Mouse (Mus musculus): Measurements from ENCODE around the gene Csrp3. TPM values are rescaled to one million over a fixed set of nuclear protein-coding genes. Genes with fewer than 3 reads are reported as not detected.
A peak's percentile ranks its signal among the peaks of the same experiment; 100 is the strongest.

The Csrp3 gene
- polyA plus RNA-seq, 1 experiment from 2014 or later = 285 TPM

GRCm38 (mm10) chr7:48887973-48888372, 40.1 kb upstream of the Csrp3 start:
- H3K4me3 ChIP-seq (ENCODE audit: low read depth, low read length) = no peak overlapping the region
- H3K27ac ChIP-seq (replicated peaks; ENCODE audit: low read depth, low read length) = no peak overlapping the region
- ATAC-seq (ENCODE audit: low read depth) = no peak

GRCm38 (mm10) chr7:48884266-48884611, 36.4 kb upstream of the Csrp3 start:
- 0 out of 2 replicates have a peak, but pooled peaks cover 10% of the 10 kb centered on the region for H3K27me3 ChIP-seq (replicated peaks; ENCODE audit: control insufficient read depth, insufficient read depth, low read length)
- H3K4me3 ChIP-seq (ENCODE audit: low read depth, low read length) = no peak overlapping the region
- peaks cover under 1% of the 10 kb centered on the region; the same call in 1 of the 2 replicates for H3K4me1 ChIP-seq (ENCODE audit: control insufficient read depth, insufficient read depth, low read length)
- H3K36me3 ChIP-seq (ENCODE audit: control insufficient read depth, insufficient read depth, low read length) = no peaks in the 10 kb centered on the region
- ATAC-seq (ENCODE audit: low read depth) (no peak), DNase-seq (ENCODE audit: low spot score) (no peak)
- no peak overlapping the region for H3K27ac ChIP-seq (replicated peaks; ENCODE audit: low read depth, low read length)
- WGBS = 70% methylated on average over 5 of the region's 5 CpGs
- no peak overlapping the region for H3K4me2 ChIP-seq (ENCODE audit: low read depth, low read length)
- H3K9me3 ChIP-seq (ENCODE audit: control insufficient read depth, low read length) = no peaks in the 10 kb centered on the region
- H3K9ac ChIP-seq (ENCODE audit: low read depth, low read length) = no peak overlapping the region

More at GRCm38 (mm10) chr7:48887973-48888372, 40.1 kb upstream of the Csrp3 start:
- 33% methylated on average over 8 of the region's 8 CpGs for WGBS
- Histone ChIP-seq H3K9ac (ENCODE audit: low read depth, low read length) (no peak overlapping the region; the same call in 1 of the 2 replicates), H3K27me3 (replicated peaks; ENCODE audit: control insufficient read depth, insufficient read depth, low read length) (0 out of 2 replicates have a peak, but pooled peaks cover 9% of the 10 kb centered on the region), H3K4me1 (ENCODE audit: control insufficient read depth, insufficient read depth, low read length) (no peaks in the 10 kb centered on the region), H3K4me2 (ENCODE audit: low read depth, low read length) (no peak overlapping the region), H3K9me3 (ENCODE audit: control insufficient read depth, low read length) (no peaks in the 10 kb centered on the region), H3K36me3 (ENCODE audit: control insufficient read depth, insufficient read depth, low read length) (no peaks in the 10 kb centered on the region)
- DNase-seq (ENCODE audit: low spot score) = no peak

- no peaks in the 10 kb centered on the region for H3K36me3 ChIP-seq (ENCODE audit: control insufficient read depth, insufficient read depth, low read length)
- DNase-seq (ENCODE audit: low spot score) (no peak), ATAC-seq (ENCODE audit: low read depth) (no peak)
- WGBS = 76% methylated on average over 4 of the region's 4 CpGs
- no peak overlapping the region for H3K4me3 ChIP-seq (ENCODE audit: low read depth, low read length)
- H3K27ac ChIP-seq (replicated peaks; ENCODE audit: low read depth, low read length) = no peak overlapping the region
- no peaks in the 10 kb centered on the region for H3K9me3 ChIP-seq (ENCODE audit: control insufficient read depth, low read length)
- no peak overlapping the region for H3K4me2 ChIP-seq (ENCODE audit: low read depth, low read length)
- peaks cover 3% of the 10 kb centered on the region; the same call in 1 of the 2 replicates for H3K4me1 ChIP-seq (ENCODE audit: control insufficient read depth, insufficient read depth, low read length)
- H3K27me3 ChIP-seq (replicated peaks; ENCODE audit: control insufficient read depth, insufficient read depth, low read length) = 0 out of 2 replicates have a peak, but pooled peaks cover 10% of the 10 kb centered on the region
- H3K9ac ChIP-seq (ENCODE audit: low read depth, low read length) = no peak overlapping the region
Observed at GRCm38 (mm10) chr7:48883525-48884265, 35.9 kb upstream of the Csrp3 start.

GRCm38 (mm10) chr7:48881971-48882609, 34.3 kb upstream of the Csrp3 start:
- DNase-seq (ENCODE audit: low spot score) (peak; percentile 29), ATAC-seq (ENCODE audit: low read depth) (no peak)
- Histone ChIP-seq H3K36me3 (ENCODE audit: control insufficient read depth, insufficient read depth, low read length) (peaks cover 10% of the 10 kb centered on the region; the same call in 1 of the 2 replicates), H3K9ac (ENCODE audit: low read depth, low read length) (peak overlapping the region; percentile 86), H3K4me1 (ENCODE audit: control insufficient read depth, insufficient read depth, low read length) (peaks cover 3% of the 10 kb centered on the region; the same call in 1 of the 2 replicates), H3K4me2 (ENCODE audit: low read depth, low read length) (peak overlapping the region; percentile 84), H3K4me3 (ENCODE audit: low read depth, low read length) (peak overlapping the region; percentile 91), H3K27me3 (replicated peaks; ENCODE audit: control insufficient read depth, insufficient read depth, low read length) (0 out of 2 replicates have a peak, but pooled peaks cover 10% of the 10 kb centered on the region), H3K27ac (replicated peaks; ENCODE audit: low read depth, low read length) (peak overlapping the region; percentile 1; the same call in 1 of the 2 replicates), H3K9me3 (ENCODE audit: control insufficient read depth, low read length) (no peaks in the 10 kb centered on the region)
- WGBS = under 1% methylated on average over 28 of the region's 28 CpGs

GRCm38 (mm10) chr7:48881486-48881885, 33.7 kb upstream of the Csrp3 start, which contains the start of gene E2f8:
Gene E2f8 (minus strand): TSS chr7:48881596.
- H3K4me2 ChIP-seq (ENCODE audit: low read depth, low read length) = peak within 1 kb of the TSS; percentile 84
- peak; percentile 88 for ATAC-seq (ENCODE audit: low read depth)
- H3K27ac ChIP-seq (replicated peaks; ENCODE audit: low read depth, low read length) = peak within 1 kb of the TSS; percentile 88
- peaks cover 14% of the 10 kb centered on the region; the same call in 1 of the 2 replicates for H3K36me3 ChIP-seq (ENCODE audit: control insufficient read depth, insufficient read depth, low read length)
- H3K9ac ChIP-seq (ENCODE audit: low read depth, low read length) = peak within 1 kb of the TSS; percentile 86
- H3K27me3 ChIP-seq (replicated peaks; ENCODE audit: control insufficient read depth, insufficient read depth, low read length) = 0 out of 2 replicates have a peak, but pooled peaks cover 10% of the 10 kb centered on the region
- peaks cover 3% of the 10 kb centered on the region; the same call in 1 of the 2 replicates for H3K4me1 ChIP-seq (ENCODE audit: control insufficient read depth, insufficient read depth, low read length)
- H3K4me3 ChIP-seq (ENCODE audit: low read depth, low read length) = peak within 1 kb of the TSS; percentile 91
- 0% methylated on average over 7 of the region's 41 CpGs for WGBS
- H3K9me3 ChIP-seq (ENCODE audit: control insufficient read depth, low read length) = no peaks in the 10 kb centered on the region
- DNase-seq (ENCODE audit: low spot score) = peak; percentile 93

GRCm38 (mm10) chr7:48880591-48881481, 33.0 kb upstream of the Csrp3 start:
- under 1% methylated on average over 62 of the region's 77 CpGs for whole genome bisulfite sequencing
- H3K9ac ChIP-seq (ENCODE audit: low read depth, low read length) = peak overlapping the region; percentile 86
- H3K9me3 ChIP-seq (ENCODE audit: control insufficient read depth, low read length) = no peaks in the 10 kb centered on the region
- H3K27ac ChIP-seq (replicated peaks; ENCODE audit: low read depth, low read length) = peak overlapping the region; percentile 88
- H3K27me3 ChIP-seq (replicated peaks; ENCODE audit: control insufficient read depth, insufficient read depth, low read length) = 0 out of 2 replicates have a peak, but pooled peaks cover 10% of the 10 kb centered on the region
- ATAC-seq (ENCODE audit: low read depth) (peak; percentile 98), DNase-seq (ENCODE audit: low spot score) (peak; percentile 99)
- peaks cover 3% of the 10 kb centered on the region; the same call in 1 of the 2 replicates for H3K4me1 ChIP-seq (ENCODE audit: control insufficient read depth, insufficient read depth, low read length)
- H3K36me3 ChIP-seq (ENCODE audit: control insufficient read depth, insufficient read depth, low read length) = peaks cover 16% of the 10 kb centered on the region
- peak overlapping the region; percentile 91 for H3K4me3 ChIP-seq (ENCODE audit: low read depth, low read length)
- H3K4me2 ChIP-seq (ENCODE audit: low read depth, low read length) = peak overlapping the region; percentile 84

- Histone ChIP-seq H3K27me3 (replicated peaks; ENCODE audit: control insufficient read depth, insufficient read depth, low read length) (0 out of 2 replicates have a peak, but pooled peaks cover 10% of the 10 kb centered on the region), H3K4me2 (ENCODE audit: low read depth, low read length) (peak overlapping the region; percentile 39), H3K9ac (ENCODE audit: low read depth, low read length) (0 out of 2 replicates have a peak overlapping the region, but pooled peaks have one; percentile 25), H3K27ac (replicated peaks; ENCODE audit: low read depth, low read length) (no peak overlapping the region), H3K9me3 (ENCODE audit: control insufficient read depth, low read length) (no peaks in the 10 kb centered on the region), H3K36me3 (ENCODE audit: control insufficient read depth, insufficient read depth, low read length) (peaks cover 29% of the 10 kb centered on the region), H3K4me1 (ENCODE audit: control insufficient read depth, insufficient read depth, low read length) (peaks cover 3% of the 10 kb centered on the region; the same call in 1 of the 2 replicates), H3K4me3 (ENCODE audit: low read depth, low read length) (peak overlapping the region; percentile 7)
- no peak for DNase-seq (ENCODE audit: low spot score)
- WGBS = 46% methylated on average over 3 of the region's 3 CpGs
- ATAC-seq (ENCODE audit: low read depth) = no peak
Observed at GRCm38 (mm10) chr7:48879574-48879973, 31.7 kb upstream of the Csrp3 start.
